Mouse (Mus musculus) ES-E14 (cell line): ENCODE data around the gene Dhrs1. TPM values are rescaled to one million over a fixed set of nuclear protein-coding genes. Genes with fewer than 3 reads are reported as not detected.
A peak's percentile ranks its signal among the peaks of the same experiment; 100 is the strongest.

Experiments used
- DNase-seq: peaks from one replicate; pipeline ENCODE4 v3.0.0-alpha.2; 2013; ENCODE audit warnings: low read depth, low spot score
- H3K27ac ChIP-seq: 2 replicates; pipeline ENCODE4 v1.5.1; 2012; ENCODE audit warnings: low read depth, mild to moderate bottlenecking, low read length, moderate library complexity, mixed read lengths; ENCODE audit not compliant: poor library complexity, insufficient read depth, severe bottlenecking
- H3K36me3 ChIP-seq: 2 replicates; pipeline ENCODE4 v1.6.1; 2012; ENCODE audit warnings: mild to moderate bottlenecking, low read length, moderate library complexity, mixed read lengths; ENCODE audit not compliant: control insufficient read depth, poor library complexity, insufficient read depth, severe bottlenecking
- H3K4me1 ChIP-seq, 2 experiments: fragments of 150-350 bp in 1 of 2; sonication (generic) in 1 of 2; 2 replicates each; pipeline ENCODE4 v1.6.1; 2012; ENCODE audit warnings: low read length in 2 of 2, mild to moderate bottlenecking in 1 of 2, mixed read lengths in 1 of 2; ENCODE audit not compliant: control insufficient read depth in 2 of 2, insufficient read depth in 2 of 2, poor library complexity in 1 of 2
- H3K4me3 ChIP-seq, 2 experiments: fragments of 150-350 bp in 1 of 2; sonication (generic) in 1 of 2; 2 replicates each; pipeline ENCODE4 v1.5.1; 2012; ENCODE audit warnings: low read length in 2 of 2, low read depth in 1 of 2, mild to moderate bottlenecking in 1 of 2, mixed read lengths in 1 of 2; ENCODE audit not compliant: insufficient read depth in 1 of 2, poor library complexity in 1 of 2, severe bottlenecking in 1 of 2
- H3K9ac ChIP-seq: 2 replicates; pipeline ENCODE4 v1.6.1; 2012; ENCODE audit warnings: low read depth, mild to moderate bottlenecking, low read length, mixed read lengths; ENCODE audit not compliant: poor library complexity, insufficient read depth, severe bottlenecking
- H3K9me3 ChIP-seq: fragments of 150-350 bp; sonication (generic); 2 replicates; pipeline ENCODE4 v1.6.1; 2012; ENCODE audit warnings: low read depth, mild to moderate bottlenecking, low read length; ENCODE audit not compliant: control insufficient read depth, insufficient read depth
- CHD2 ChIP-seq: IDR thresholded peaks from 2 replicates; pipeline ENCODE4 v1.6.1; 2014; ENCODE audit warnings: mild to moderate bottlenecking, low read depth, low read length, inconsistent platforms
- HCFC1 ChIP-seq: IDR thresholded peaks from 2 replicates; pipeline ENCODE4 v1.6.1; 2012; ENCODE audit warnings: low read length, inconsistent platforms, borderline replicate concordance; ENCODE audit not compliant: insufficient read depth
- MAFK ChIP-seq: IDR thresholded peaks from 2 replicates; pipeline ENCODE4 v1.6.1; 2014; ENCODE audit warnings: mild to moderate bottlenecking, low read depth, low read length, inconsistent platforms; ENCODE audit not compliant: insufficient read depth
- ZC3H11A ChIP-seq: IDR thresholded peaks from 2 replicates; pipeline ENCODE4 v1.6.1; 2012; ENCODE audit warnings: low read depth, mild to moderate bottlenecking, inconsistent platforms, low read length, borderline replicate concordance
- ZNF384 ChIP-seq: IDR thresholded peaks from 2 replicates; pipeline ENCODE4 v1.6.1; 2012; ENCODE audit warnings: low read depth, low read length, inconsistent platforms
- in situ Hi-C, 2 experiments: fragments of 600-800 bp; cut with MboI; formaldehyde crosslinking; loops; one replicate each; pipeline ENCODE4 v1.15.1; 2025; ENCODE audit warnings: low sequenced_read_pairs in 2 of 2, inconsistent platforms in 1 of 2; ENCODE audit not compliant: unreplicated experiment in 2 of 2
- total RNA-seq: library from RNA; depleted of rRNA; stranded (reverse); fragments of 300-350 nt; gene quantifications from 2 replicates; pipeline ENCODE4 v1.2.3, GENCODE M21; 2012

Dhrs1 gene
- total RNA-seq, 1 experiment = 9.6 TPM

DNA sequence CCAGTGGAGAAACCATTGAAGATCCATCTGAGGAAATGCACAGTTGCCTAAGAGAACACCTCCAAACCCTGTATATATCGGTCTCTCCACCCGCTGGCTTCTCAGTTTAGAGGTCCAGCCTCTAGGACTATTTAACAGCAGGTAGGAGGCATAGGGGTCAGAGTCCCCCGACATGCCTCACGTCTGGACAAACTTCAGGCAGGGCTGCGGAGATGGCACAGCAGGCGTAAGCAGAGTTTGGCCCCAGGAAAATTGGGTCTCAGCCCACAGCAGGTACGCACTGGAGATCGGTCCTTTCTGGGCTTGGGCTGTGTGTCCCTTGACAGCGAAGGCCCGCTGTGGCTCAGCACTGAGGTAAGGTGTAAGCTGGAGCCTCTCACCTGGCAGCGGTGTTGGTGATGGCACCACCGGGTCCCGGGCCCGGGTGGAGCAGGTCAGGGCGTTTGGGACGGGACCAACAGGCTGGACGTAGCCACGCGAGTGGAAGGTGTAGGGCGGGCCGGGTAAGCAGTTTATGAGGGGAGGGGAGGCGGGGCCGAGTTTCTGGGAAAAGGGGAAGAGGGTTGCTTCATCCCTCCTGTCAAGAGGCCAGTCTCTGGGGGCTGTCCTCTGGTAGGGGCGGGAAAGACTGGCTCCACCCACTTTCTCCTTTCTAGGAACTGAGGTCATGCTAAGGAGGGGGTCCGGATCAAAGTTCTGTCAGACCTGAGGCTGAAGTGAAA, 32.3 kb downstream of the Dhrs1 start:
- in situ Hi-C loops = no loop called here
- DNase-seq = peak; percentile 47
- TF ChIP-seq HCFC1 (no peak), ZNF384 (no peak), CHD2 (no peak), MAFK (no peak), ZC3H11A (no peak)
- H3K27ac ChIP-seq = no peak overlapping the region
- H3K4me1 ChIP-seq = peaks cover 14 to 43% of the 10 kb centered on the region in 2 experiments
- no peaks in the 10 kb centered on the region for H3K9me3 ChIP-seq
- H3K9ac ChIP-seq = no peak overlapping the region
- peak overlapping the region; percentile 54 to 57 for H3K4me3 ChIP-seq
- H3K36me3 ChIP-seq = peaks cover 19% of the 10 kb centered on the region

DNA sequence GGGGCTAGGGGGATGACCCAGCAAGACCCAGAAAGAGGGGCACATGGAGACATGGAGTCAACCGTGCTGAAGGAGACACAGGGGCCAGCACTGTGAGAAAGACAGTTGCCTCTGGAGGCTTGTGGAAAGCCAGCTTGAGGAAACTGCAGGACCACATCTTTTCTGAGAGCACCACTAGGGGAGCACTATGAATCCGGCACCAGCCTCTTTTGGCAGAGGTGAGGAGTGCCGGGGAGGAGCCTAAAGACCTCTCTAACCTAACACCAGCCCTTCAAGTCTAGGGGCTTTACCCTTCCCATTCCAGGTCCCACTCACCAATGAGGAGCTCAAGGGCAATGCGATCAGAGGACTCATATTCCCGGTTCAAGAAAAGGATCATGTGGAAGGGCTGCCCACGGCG, 33.7 kb downstream of the Dhrs1 start:
- no peak overlapping the region for H3K27ac ChIP-seq
- in situ Hi-C loops = no loop called here
- no peak overlapping the region for H3K9ac ChIP-seq
- peak overlapping the region; percentile 0 to 30; a peak in 1 of 4 replicates for H3K4me3 ChIP-seq
- peaks cover 14 to 43% of the 10 kb centered on the region in 2 experiments for H3K4me1 ChIP-seq
- DNase-seq = no peak
- H3K9me3 ChIP-seq = no peaks in the 10 kb centered on the region
- peaks cover 8% of the 10 kb centered on the region for H3K36me3 ChIP-seq
- TF ChIP-seq CHD2 = no peak
- no peak for TF ChIP-seq ZNF384

DNA sequence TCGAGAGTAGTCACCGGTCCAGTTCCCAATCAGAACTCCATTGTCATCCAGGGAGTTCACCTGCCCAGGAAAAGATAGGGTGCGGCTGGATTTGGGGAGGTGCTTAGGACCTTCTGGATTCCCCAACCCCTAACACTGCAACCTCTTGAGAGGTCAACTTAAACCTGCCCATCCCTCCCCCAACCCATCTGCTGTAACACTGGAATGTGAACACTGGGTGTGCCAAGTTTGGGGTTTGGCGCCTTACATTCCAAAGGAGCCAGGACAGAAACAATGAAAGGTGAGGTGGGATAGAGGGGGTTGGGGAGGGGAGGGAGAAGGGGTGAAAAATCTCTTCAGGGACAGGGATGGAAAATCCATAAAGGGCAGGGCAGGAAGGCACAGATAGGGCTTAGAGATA, 36.0 kb downstream of the Dhrs1 start:
- Histone ChIP-seq H3K4me3 (peak overlapping the region in 1 of 2 experiments; percentile 6; a peak in 1 of 4 replicates), H3K36me3 (no peaks in the 10 kb centered on the region), H3K9ac (no peak overlapping the region), H3K4me1 (peaks cover 9 to 47% of the 10 kb centered on the region in 2 experiments), H3K27ac (peak overlapping the region; percentile 14; the same call in 1 of the 2 replicates), H3K9me3 (no peaks in the 10 kb centered on the region)
- in situ Hi-C loops = no loop called here
- TF ChIP-seq MAFK (no peak), CHD2 (peak; percentile 14; the same call in 1 of the 2 replicates), HCFC1 (0 out of 2 replicates have a peak, but pooled peaks have one; percentile 26), ZNF384 (no peak), ZC3H11A (no peak)
- peak; percentile 58 for DNase-seq

GRCm38 (mm10) chr14:55707397-55707796, 38.1 kb downstream of the Dhrs1 start:
- no peak for DNase-seq
- in situ Hi-C loops = no loop called here
- H3K9me3 ChIP-seq = no peaks in the 10 kb centered on the region
- no peak overlapping the region for H3K4me3 ChIP-seq
- no peak overlapping the region for H3K27ac ChIP-seq
- peaks cover 9 to 45% of the 10 kb centered on the region in 2 experiments for H3K4me1 ChIP-seq
- H3K9ac ChIP-seq = no peak overlapping the region
- H3K36me3 ChIP-seq = 0 out of 2 replicates have a peak, but pooled peaks cover 2% of the 10 kb centered on the region
- TF ChIP-seq CHD2 (no peak), ZC3H11A (no peak), HCFC1 (no peak), MAFK (no peak), ZNF384 (no peak)
